Mouse (Mus musculus) urinary bladder, adult 18-20 months (tissue): ENCODE results near the gene Rnf216.
"Not testable (repeated sequence)": the region's sequence is repeated elsewhere in the genome, so short reads cannot be mapped to it uniquely, and the experiment has no call there.

Experiments
- DNase-seq, 2 experiments: peaks; one replicate each; pipeline ENCODE4 v3.0.0; 2022; ENCODE audit warnings: low spot score in 2 of 2, mixed read lengths in 2 of 2

The Rnf216 gene

DNA sequence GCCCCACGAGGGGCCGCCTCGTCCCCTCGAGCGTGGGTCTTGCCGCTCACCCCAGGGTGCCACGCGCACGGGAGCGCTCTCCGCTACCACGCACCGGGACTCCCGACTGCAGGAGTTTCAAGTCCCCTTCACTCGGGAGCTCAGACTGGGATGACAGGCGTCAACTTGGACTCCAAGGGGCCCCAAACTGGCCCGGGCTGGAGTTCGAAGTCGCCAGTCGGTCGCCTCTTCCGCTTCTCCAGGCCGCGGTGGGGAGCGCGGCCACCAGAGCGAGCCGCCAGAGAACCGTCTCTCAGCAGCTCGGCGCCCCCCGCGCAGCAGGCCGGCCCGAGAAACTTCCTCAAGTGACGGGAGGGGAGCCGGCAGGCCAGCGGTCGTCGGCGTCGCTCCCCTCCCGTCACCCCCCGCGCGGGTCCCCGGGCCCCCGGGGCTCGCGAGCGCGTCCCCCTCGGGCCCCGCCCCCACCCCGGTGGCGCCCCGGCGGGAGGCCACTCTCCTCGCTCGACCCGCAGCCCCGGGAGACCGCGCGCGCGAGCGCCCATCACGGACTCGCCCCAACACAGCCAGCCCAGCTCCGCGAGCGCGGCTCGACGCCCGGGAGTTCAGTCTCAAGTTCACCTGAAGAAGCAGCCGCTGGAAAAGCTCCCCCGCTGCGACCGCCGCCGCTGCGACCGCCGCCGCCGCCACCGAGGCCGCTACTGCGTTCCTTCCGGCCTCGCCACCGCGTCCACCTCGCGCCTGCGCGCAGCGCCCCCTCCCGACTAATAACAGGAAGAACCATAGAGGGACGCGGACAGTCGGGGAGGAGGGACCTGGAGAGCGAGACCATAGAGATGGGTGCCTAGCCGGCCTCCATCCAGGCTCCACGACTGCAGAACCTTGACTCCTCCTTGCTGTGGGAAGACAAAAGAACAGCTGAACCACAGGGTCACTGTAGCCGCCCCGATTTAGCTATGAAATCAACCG lies at the start of gene Rnf216:
TSS of gene Rnf216 (minus strand) at position 714 of the 966 bp plus-strand sequence.
- peak; percentile 88 to 90 for DNase-seq

DNA sequence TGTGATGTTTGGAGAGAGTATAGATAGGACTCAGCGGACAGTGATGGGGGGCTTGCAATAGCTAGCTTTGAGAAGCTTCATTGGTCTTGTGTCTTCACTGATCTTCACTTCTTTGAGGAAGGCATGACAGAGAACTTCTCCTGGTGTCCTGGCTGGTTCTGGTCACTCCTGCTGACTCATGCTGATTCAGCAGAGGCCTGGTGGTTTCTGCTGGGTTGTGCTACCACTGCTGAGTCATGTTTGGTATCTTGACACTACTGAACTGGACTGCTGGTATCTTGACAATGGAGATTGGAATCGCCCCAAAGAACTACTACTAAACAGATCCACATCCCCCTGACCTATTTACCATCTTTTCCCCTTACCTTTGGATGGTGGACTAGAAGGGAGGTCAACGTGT lies 42.7 kb upstream of the Rnf216 start:
- DNase-seq = no peak

DNA sequence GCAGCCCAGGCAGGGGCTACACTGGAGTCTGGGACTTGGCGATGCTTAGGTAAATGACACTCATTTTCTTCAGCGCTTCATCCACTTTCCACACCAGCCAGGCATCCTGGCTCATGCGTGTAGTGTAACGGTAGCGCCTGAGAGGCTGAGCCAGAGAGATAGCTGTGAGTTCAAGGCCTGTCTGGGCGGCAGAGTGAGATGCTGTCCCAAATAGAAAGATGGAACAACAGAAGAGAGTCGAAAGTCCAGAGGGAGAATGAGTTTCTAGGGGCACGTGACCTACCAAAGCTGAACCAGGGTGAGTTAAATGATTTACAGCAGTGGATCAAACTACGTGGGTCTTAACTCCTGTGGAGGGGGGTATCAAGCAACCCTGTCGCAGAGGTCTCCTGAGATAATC lies 41.0 kb upstream of the Rnf216 start:
- DNase-seq = no peak

DNA sequence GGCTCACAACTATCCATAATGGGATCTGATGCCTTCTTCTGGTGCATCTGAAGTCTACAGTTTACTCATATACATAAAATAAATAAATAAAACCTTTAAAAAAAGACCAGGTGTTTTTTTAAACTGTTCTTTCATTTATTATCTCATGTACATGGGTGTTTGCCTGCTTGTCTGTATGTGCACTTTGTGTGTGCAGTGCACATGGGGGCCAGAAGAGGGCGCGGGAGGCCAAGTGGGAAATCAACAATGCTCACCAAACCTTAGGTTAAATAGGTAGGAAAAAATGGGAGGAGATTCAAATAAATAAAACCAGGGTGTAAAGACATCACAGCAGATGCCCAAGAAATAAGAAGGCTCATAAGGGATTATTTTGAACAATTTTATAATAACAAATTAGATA lies 37.2 kb upstream of the Rnf216 start:
- DNase-seq = no peak

DNA sequence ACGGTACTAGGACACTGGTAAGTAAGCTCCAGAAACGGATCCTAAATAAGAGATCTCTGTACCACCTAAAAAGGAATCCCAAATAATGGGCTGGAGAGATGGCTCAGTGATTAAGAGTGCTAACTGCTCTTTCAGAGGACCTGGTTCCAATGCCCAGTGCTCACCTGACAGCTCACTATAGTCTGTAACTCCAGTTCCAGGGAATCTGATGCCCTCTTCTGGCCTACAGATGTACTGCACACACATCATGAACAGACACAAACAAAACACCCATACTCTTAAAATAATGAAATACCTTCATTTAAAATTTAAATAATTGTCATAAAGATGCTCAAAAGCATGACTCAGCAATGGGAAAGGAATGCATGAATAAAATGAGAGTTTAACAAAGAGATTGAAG lies 36.7 kb upstream of the Rnf216 start:
- no peak for DNase-seq

GRCm38 (mm10) chr5:143148661-143149060 lies 35.9 kb upstream of the Rnf216 start:
- DNase-seq = no peak

- DNase-seq = no peak
These were observed 34.7 kb upstream of the Rnf216 start, which contains the start of gene Olfr718-ps1 for GRCm38 (mm10) chr5:143147481-143147880. Gene Olfr718-ps1, minus strand, starts transcription at chr5:143147581.

- no peak for DNase-seq
These were observed 24.8 kb upstream of the Rnf216 start for GRCm38 (mm10) chr5:143137580-143137979.

DNA sequence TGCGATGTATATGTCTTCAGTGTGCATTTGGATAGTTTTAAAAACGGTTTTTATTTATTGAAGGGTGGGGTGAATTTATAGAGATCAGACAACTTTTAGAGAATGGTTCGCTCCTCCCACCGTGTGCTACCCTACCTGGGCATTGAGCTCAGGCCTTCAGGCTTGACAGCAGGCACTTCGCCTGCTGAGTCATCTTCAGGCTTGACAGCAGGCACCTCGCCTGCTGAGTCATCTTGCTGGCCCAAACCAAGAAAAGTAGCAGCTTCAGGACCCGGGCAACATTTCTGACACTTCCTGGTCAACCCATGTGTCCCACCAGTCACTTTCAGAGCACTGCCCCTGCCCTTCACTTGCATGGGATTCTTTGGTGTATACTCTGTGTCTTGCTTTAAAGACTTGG lies 22.2 kb upstream of the Rnf216 start:
- no peak for DNase-seq

DNA sequence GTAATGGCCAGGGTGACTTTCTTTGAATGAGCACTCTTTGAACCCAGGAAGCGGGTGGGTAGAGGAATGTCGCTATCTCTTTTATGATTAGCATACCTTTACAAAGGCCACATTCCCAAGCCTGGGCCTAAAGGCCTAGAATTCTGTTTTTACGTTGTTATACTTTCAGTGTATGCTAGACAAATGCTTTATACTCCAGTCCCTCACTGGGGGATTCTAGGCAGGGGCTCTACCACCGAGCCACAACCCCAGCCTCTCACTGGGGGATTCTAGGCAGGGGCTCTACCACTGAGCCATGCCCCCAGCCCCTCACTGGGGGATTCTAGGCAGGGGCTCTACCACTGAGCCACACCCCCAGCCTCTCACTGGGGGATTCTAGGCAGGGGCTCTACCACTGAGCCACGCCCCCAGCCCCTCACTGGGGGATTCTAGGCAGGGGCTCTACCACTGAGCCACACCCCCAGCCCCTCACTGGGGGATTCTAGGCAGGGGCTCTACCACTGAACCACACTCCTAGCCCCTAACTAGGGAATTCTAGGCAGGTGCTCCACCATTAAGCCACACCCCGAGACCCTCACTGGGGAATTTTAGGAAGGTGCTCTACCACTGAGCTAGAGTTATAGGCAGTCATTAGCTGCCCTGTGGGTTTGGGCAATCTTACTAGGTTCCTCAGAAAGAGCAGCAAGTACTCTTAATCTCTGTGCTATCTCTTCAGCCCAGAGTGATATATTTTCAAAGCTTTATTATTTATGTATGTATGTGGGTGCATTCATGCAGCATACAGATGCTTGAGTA lies 21.6 kb upstream of the Rnf216 start:
- not testable (repeated sequence) for DNase-seq

DNA sequence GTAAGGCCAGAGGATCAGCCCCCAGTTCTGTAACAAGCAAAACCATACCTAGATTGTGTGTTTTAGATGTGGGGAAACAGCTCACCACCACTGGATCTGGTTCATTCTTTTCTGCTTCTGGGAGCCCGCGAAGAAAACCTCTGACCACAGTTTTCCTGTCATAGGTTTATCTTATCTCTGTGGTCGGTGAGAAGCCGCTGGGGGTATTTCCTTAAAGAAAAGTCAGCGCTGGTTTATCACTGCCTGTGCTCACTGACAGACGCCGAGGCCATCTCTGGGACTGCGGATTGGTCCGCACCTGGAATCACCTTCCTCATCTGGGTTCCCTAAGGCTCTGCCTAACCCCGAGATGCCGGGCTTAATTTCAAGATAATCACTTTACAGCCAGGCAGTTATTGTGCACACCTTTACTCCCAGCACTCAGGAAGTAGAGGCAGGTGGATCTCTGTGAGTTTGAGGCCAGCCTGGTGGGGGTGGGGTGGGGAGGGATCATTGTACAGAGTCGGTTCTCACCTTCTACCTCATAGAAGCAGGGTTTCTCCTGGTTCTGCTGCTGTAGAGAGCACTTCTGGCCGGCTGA lies 20.2 kb upstream of the Rnf216 start:
- no peak for DNase-seq

DNA sequence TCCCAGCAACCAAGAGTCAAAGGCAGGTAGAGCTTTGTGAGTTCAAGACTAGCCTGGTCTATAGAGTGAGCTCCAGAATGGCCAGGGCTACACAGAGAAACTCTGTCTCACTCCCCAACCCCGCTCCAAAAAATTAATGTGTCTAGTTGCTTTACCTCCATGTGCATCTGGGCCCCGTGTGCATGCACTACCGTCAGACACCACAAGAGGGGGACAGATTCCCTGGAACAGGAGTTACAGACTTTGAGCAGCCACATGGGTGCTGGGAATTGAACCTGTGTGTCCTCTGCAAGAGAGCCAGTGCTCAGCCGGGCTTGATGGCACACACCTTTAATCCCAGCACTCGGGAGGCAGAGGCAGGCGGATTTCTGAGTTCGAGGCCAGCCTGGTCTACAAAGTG lies 17.5 kb upstream of the Rnf216 start:
- no peak for DNase-seq

DNA sequence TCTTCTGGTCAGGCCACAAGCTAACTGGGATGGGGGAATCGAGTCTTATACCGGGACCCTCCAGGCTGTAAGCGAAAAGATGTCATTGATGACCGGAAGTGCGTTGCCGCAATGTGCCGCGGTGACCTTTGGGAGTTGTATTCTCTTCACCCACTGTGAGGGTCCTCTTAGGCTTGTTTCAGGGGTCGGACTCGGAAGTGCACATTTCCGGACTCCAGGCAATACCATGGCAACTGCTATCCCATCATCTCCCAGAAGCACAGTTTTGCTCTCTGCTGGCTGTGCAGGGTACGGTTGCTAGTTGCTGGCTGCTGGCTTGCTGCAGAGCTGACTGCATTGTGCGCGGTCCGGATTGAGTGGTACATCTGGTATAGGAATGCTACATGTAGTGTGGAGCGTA lies 16.3 kb upstream of the Rnf216 start:
- no peak for DNase-seq

GRCm38 (mm10) chr5:143127837-143128236 lies 15.0 kb upstream of the Rnf216 start:
- no peak for DNase-seq

- no peak for DNase-seq
These were observed 14.1 kb upstream of the Rnf216 start for GRCm38 (mm10) chr5:143126908-143127307.

GRCm38 (mm10) chr5:143126089-143126488 lies 13.3 kb upstream of the Rnf216 start:
- no peak for DNase-seq

DNA sequence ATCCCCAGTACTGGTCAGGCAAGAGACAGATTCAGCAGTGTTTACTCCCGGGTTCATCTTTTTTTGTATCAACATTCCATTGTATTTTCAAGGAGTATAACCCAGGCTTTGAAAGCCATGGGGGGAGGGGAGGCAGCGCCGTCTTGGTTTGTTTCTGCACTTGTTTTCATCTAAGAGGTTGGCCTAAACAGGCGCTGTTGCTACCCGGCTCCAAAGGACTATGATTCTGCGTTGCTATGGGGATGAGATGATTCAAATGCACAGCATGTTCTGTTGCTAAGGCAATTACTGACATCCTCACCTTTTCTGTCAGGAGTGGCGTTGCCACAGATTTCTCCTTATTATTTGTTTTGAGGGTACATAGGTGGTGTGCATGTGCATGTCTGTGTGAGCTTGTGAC lies 12.8 kb upstream of the Rnf216 start:
- no peak for DNase-seq

DNA sequence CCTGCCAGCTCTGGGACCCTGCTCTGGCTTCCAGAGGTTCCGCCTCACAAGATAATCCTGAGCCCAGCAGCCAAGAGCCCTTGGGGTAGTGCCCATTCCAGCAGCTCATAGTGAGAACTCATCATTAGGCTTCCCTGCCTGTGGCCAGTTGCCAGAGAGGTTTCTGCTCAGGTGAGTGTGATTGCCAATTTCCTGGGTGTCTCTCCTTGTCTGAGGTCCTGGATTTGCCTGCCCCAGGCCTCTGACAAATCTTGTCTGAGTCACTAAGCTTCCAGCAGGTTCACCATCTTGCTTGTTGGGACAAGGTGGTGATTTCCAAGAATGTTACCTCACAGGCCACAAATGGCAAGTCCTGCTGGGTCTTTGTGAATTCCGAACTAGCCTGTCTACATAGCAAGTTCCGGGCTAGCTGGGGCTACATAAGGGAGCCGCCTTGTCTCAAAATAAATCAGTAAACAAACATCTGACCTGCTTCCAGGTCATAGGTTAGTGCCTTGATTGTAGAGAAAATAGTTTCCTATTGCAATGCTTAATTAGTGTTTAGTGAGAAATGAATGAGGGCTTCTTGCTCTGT lies 12.1 kb upstream of the Rnf216 start:
- no peak for DNase-seq

- no peak for DNase-seq
These were observed 9.9 kb upstream of the Rnf216 start for GRCm38 (mm10) chr5:143122673-143123072.

DNA sequence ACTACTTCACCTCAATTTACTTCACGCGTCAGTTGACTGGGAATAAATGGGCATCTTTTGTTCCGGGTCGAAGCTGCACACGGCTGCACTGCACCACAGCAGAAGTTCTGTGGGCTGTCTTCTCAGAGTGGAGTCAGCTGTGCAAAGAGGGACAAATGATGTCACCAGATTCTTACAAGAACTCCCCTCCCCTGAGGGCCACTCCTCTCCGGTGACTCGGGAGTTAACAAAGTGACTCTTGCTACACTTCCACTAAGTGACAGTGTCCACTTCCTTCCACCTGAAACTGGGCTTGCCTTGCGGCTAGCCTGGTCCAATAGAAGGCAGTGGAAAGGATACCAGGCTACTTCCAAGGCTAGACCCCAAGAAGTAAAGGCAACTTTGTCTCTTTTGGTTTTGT lies 9.3 kb upstream of the Rnf216 start:
- DNase-seq = no peak

- no peak for DNase-seq
These were observed 6.0 kb downstream of the Rnf216 start for GRCm38 (mm10) chr5:143106842-143107241.

GRCm38 (mm10) chr5:143103231-143103630 lies 9.6 kb downstream of the Rnf216 start:
- no peak for DNase-seq
